Comparison of ENCODE assay signal across 18 mouse cellular contexts in the genomic region with DNA sequence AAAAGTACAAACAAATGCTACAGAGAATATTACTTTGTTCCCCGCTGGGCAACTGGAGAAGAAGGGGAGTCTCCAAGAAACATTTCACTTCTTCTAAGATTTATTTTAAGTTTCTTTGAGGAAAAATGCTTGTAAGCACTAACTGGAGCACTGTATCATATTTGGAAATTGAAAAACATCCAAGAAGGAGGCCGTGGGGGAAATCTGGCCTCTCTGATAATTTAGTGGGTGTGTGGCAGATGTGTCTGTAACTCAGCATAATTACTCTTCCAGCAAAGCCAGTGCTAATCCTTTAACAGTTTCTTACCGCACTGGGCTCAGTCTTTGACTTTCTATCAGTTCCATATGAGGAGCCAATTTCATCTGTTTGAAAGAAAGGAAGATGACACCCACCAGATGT.
A peak's percentile ranks its signal among the peaks of the same experiment; 100 is the strongest.
DNase-seq lines count a peak whose midpoint lies in the region; TF ChIP-seq lines count a peak whose summit lies in the region.
"Had no signal": no experiment of that assay in that cellular context is flagged by ENCODE, and none has a peak within 500 bp of the region (broad histone marks: within the 10 kb centered on the region; RNA-seq: fewer than 3 reads in every experiment).

No protein-coding gene starts in this region.

- TF ChIP-seq CTCF in kidney, adult 2 months (conservative IDR thresholded peaks at IDR 0.05; ENCODE audit: insufficient read depth, insufficient read length, low read depth, low read length), result no peak

- no peaks in the 10 kb centered on the region for H3K4me1 ChIP-seq in kidney, adult 2 months (ENCODE audit: control insufficient read depth, insufficient read depth, low read length)
- H3K4me1 ChIP-seq: forebrain, embryonic 10.5 days; limb, embryonic 12.5 days; neural tube, embryonic 15.5 days; stomach, embryonic 15.5 days had no signal

- H3K27ac ChIP-seq in kidney, adult 2 months (ENCODE audit: insufficient read depth, low read depth, low read length), result no peak overlapping the region
- H3K27ac ChIP-seq: embryonic facial prominence, embryonic 15.5 days; forebrain, embryonic 10.5 days; layer of hippocampus, adult 2 months; limb, embryonic 12.5 days; liver, embryonic 14.5 days; neural tube, embryonic 15.5 days; stomach, embryonic 15.5 days had no signal

- TF ChIP-seq POLR2A in kidney, adult 2 months (IDR thresholded peaks at IDR 0.05; ENCODE audit: low read depth, low read length), result no peak

- intact Hi-C loops in left cerebral cortex, postnatal 25 days (cut with DNase I), result no loop called here
- intact Hi-C loops in left cerebral cortex, postnatal 10 days (cut with DNase I), result no loop called here
- intact Hi-C loops in heart, postnatal 10 days (cut with DNase I), result no loop called here

- H3K27me3 ChIP-seq in kidney, adult 2 months (replicated peaks; ENCODE audit: control insufficient read depth, insufficient read depth, low read length), result no peaks in the 10 kb centered on the region
- H3K27me3 ChIP-seq: embryonic facial prominence, embryonic 15.5 days; limb, embryonic 12.5 days; neural tube, embryonic 15.5 days; stomach, embryonic 15.5 days had no signal

- H3K36me3 ChIP-seq in kidney, adult 2 months (ENCODE audit: control insufficient read depth, insufficient read depth, low read length), result no peaks in the 10 kb centered on the region
- H3K36me3 ChIP-seq: embryonic facial prominence, embryonic 15.5 days; forebrain, embryonic 10.5 days; limb, embryonic 12.5 days; neural tube, embryonic 15.5 days; stomach, embryonic 15.5 days had no signal

- H3K4me3 ChIP-seq in kidney, adult 2 months (ENCODE audit: insufficient read depth, low read depth, low read length), result no peak overlapping the region
- H3K4me3 ChIP-seq: embryonic facial prominence, embryonic 15.5 days; forebrain, embryonic 10.5 days; layer of hippocampus, adult 2 months; limb, embryonic 12.5 days; myocyte; neural tube, embryonic 15.5 days; stomach, embryonic 15.5 days had no signal

- WGBS in kidney, adult 2 months, result 66% methylated on average over 3 of the region's 3 CpGs

- DNase-seq in kidney, adult 2 months, result peak; percentile 18
- DNase-seq in kidney, postnatal 25 days, result no peak
- peak; percentile 21 to 77 for DNase-seq in left cerebral cortex, postnatal 25 days (ENCODE audit: low spot score in 2 of 2)
- DNase-seq in left cerebral cortex, postnatal 10 days (ENCODE audit: extremely low spot score in 1 of 2, low spot score in 2 of 2), result no peak
- DNase-seq in right cerebral cortex, postnatal 36 days (ENCODE audit: low spot score in 2 of 2), result peak; percentile 18 to 23
- no peak for DNase-seq in right cerebral cortex, postnatal 10 days (ENCODE audit: low spot score in 2 of 2)
- no peak for DNase-seq in heart, postnatal 10 days
- DNase-seq: cerebellum, adult 9-11 months; midbrain, embryonic 14.5 days; thymus, postnatal 25 days had no signal

Comparison
In these comparisons a context has a peak if more than half of its experiments do, and no peak if none do; other contexts are left out.
1. DNase-seq: peak in kidney, adult 2 months (single experiment), left cerebral cortex, postnatal 25 days (2 of 2) and right cerebral cortex, postnatal 36 days (2 of 2); none in kidney, postnatal 25 days (0 of 2), left cerebral cortex, postnatal 10 days (0 of 2), right cerebral cortex, postnatal 10 days (0 of 2) and heart, postnatal 10 days (0 of 2).